Mouse (Mus musculus) MEL (cell line): ENCODE results near the gene Rrp12. TPM values are rescaled to one million over a fixed set of nuclear protein-coding genes. Genes with fewer than 3 reads are reported as not detected.

ENCODE experiments used
- DNase-seq: peaks from one replicate; pipeline ENCODE4 v3.0.0; 2011; ENCODE audit warnings: low read depth, low spot score
- H3K27ac ChIP-seq: 2 replicates; pipeline ENCODE4 v1.5.1; 2012; ENCODE audit warnings: low read depth, mild to moderate bottlenecking, control low read depth, low read length, moderate library complexity; ENCODE audit not compliant: control insufficient read depth
- H3K27me3 ChIP-seq, 2 experiments: fragments of 150-350 bp in 1 of 2; sonication (generic) in 1 of 2; 2 replicates each; pipeline ENCODE4 v1.6.1; 2012; ENCODE audit warnings: low read length in 2 of 2, mild to moderate bottlenecking in 2 of 2, improper control_type of control experiment in 1 of 2, moderate library complexity in 1 of 2; ENCODE audit not compliant: insufficient read depth in 2 of 2, control insufficient read depth in 1 of 2
- H3K36me3 ChIP-seq, 2 experiments: 2 replicates each; pipeline ENCODE4 v1.6.1; 2012 to 2014; ENCODE audit warnings: low read length in 2 of 2, improper control_type of control experiment in 1 of 2, inconsistent platforms in 1 of 2, mild to moderate bottlenecking in 1 of 2; ENCODE audit not compliant: insufficient read depth in 2 of 2, control insufficient read depth in 1 of 2
- H3K4me1 ChIP-seq, 2 experiments: fragments of 150-350 bp in 1 of 2; sonication (generic) in 1 of 2; 2 replicates each; pipeline ENCODE4 v1.6.1; 2012; ENCODE audit warnings: low read length in 2 of 2, improper control_type of control experiment in 1 of 2, mild to moderate bottlenecking in 1 of 2; ENCODE audit not compliant: insufficient read depth in 2 of 2, control insufficient read depth in 1 of 2
- H3K4me3 ChIP-seq, 2 experiments: fragments of 150-350 bp in 1 of 2; sonication (generic) in 1 of 2; 2 replicates each; pipeline ENCODE4 v1.5.1; 2012; ENCODE audit warnings: low read depth in 2 of 2, low read length in 2 of 2, mild to moderate bottlenecking in 2 of 2, moderate library complexity in 2 of 2, control low read depth in 1 of 2, improper control_type of control experiment in 1 of 2; ENCODE audit not compliant: control insufficient read depth in 1 of 2, insufficient read depth in 1 of 2
- H3K79me2 ChIP-seq: 2 replicates; pipeline ENCODE4 v1.6.1; 2012; ENCODE audit warnings: mild to moderate bottlenecking, low read length, moderate library complexity; ENCODE audit not compliant: control insufficient read depth, poor library complexity, insufficient read depth
- H3K9ac ChIP-seq: 2 replicates; pipeline ENCODE4 v1.6.1; 2012; ENCODE audit warnings: low read depth, mild to moderate bottlenecking, control low read depth, low read length, moderate library complexity; ENCODE audit not compliant: control insufficient read depth, poor library complexity, severe bottlenecking
- H3K9me3 ChIP-seq: fragments of 150-350 bp; sonication (generic); replicated peaks from 2 replicates; pipeline ENCODE4 v1.6.1; 2012; ENCODE audit warnings: mild to moderate bottlenecking, low read length, improper control_type of control experiment, moderate library complexity; ENCODE audit not compliant: insufficient read depth
- CHD1 ChIP-seq: IDR thresholded peaks from 2 replicates; pipeline ENCODE4 v1.6.1; 2012; ENCODE audit warnings: low read depth, mild to moderate bottlenecking, inconsistent platforms, low read length, improper control_type of control experiment
- ELF1 ChIP-seq: IDR thresholded peaks from 2 replicates; pipeline ENCODE4 v1.6.1; 2014; ENCODE audit warnings: low read depth, mild to moderate bottlenecking, inconsistent platforms, low read length, improper control_type of control experiment, moderate library complexity
- EP300 ChIP-seq, 2 experiments: IDR thresholded peaks; 2 replicates each; pipeline ENCODE4 v1.6.1; 2011; ENCODE audit warnings: improper control_type of control experiment in 2 of 2, low read length in 2 of 2, low read depth in 1 of 2, mild to moderate bottlenecking in 1 of 2
- GATA1 ChIP-seq: IDR thresholded peaks from 2 replicates; pipeline ENCODE4 v1.6.1; 2011; ENCODE audit warnings: low read depth, low read length, improper control_type of control experiment
- HCFC1 ChIP-seq: IDR thresholded peaks from 2 replicates; pipeline ENCODE4 v1.6.1; 2012; ENCODE audit warnings: low read depth, mild to moderate bottlenecking, inconsistent platforms, low read length, improper control_type of control experiment, moderate library complexity
- JUND ChIP-seq: IDR thresholded peaks from 2 replicates; pipeline ENCODE4 v1.6.1; 2011; ENCODE audit warnings: low read depth, mild to moderate bottlenecking, improper control_type of control experiment, low read length
- KAT2A ChIP-seq: conservative IDR thresholded peaks from 2 replicates; pipeline ENCODE4 v1.6.1; 2012; ENCODE audit warnings: low read depth, low read length, improper control_type of control experiment, inconsistent platforms
- MAX ChIP-seq: IDR thresholded peaks from 2 replicates; pipeline ENCODE4 v1.6.1; 2011; ENCODE audit warnings: low read length, improper control_type of control experiment
- MAZ ChIP-seq: IDR thresholded peaks from 2 replicates; pipeline ENCODE4 v1.6.1; 2012; ENCODE audit warnings: low read depth, mild to moderate bottlenecking, inconsistent platforms, low read length, improper control_type of control experiment
- MEF2A ChIP-seq: IDR thresholded peaks from 2 replicates; pipeline ENCODE4 v1.6.1; 2014; ENCODE audit warnings: low read depth, mild to moderate bottlenecking, inconsistent platforms, low read length, improper control_type of control experiment; ENCODE audit not compliant: poor library complexity, insufficient replicate concordance, severe bottlenecking; ENCODE audit errors: extremely low read depth
- MXI1 ChIP-seq: IDR thresholded peaks from 2 replicates; pipeline ENCODE4 v1.6.1; 2011; ENCODE audit warnings: mild to moderate bottlenecking, low read depth, low read length, improper control_type of control experiment
- MYB ChIP-seq: IDR thresholded peaks from 2 replicates; pipeline ENCODE4 v1.6.1; 2011; ENCODE audit warnings: mild to moderate bottlenecking, low read depth, low read length, improper control_type of control experiment
- POLR2A ChIP-seq, 2 experiments: IDR thresholded peaks; 2 replicates each; pipeline ENCODE4 v1.6.1; 2011 to 2012; ENCODE audit warnings: low read length in 2 of 2, mild to moderate bottlenecking in 2 of 2, control low read depth in 1 of 2, improper control_type of control experiment in 1 of 2, low read depth in 1 of 2, moderate library complexity in 1 of 2; ENCODE audit not compliant: control insufficient read depth in 1 of 2, insufficient read depth in 1 of 2, poor library complexity in 1 of 2
- POLR2AphosphoS2 ChIP-seq: IDR thresholded peaks from 2 replicates; pipeline ENCODE4 v1.6.1; 2011; ENCODE audit warnings: low read length, improper control_type of control experiment
- POLR2AphosphoS5 ChIP-seq: IDR thresholded peaks from 2 replicates; pipeline ENCODE4 v1.6.1; 2012; ENCODE audit warnings: low read depth, borderline replicate concordance, mild to moderate bottlenecking, inconsistent platforms, low read length, moderate library complexity, mixed read lengths
- RAD21 ChIP-seq: IDR thresholded peaks from 2 replicates; pipeline ENCODE4 v1.6.1; 2011; ENCODE audit warnings: mild to moderate bottlenecking, low read depth, low read length, improper control_type of control experiment
- RCOR1 ChIP-seq: IDR thresholded peaks from 2 replicates; pipeline ENCODE4 v1.6.1; 2012; ENCODE audit warnings: low read depth, mild to moderate bottlenecking, inconsistent platforms, low read length, improper control_type of control experiment
- SIN3A ChIP-seq: IDR thresholded peaks from 2 replicates; pipeline ENCODE4 v1.6.1; 2012; ENCODE audit warnings: low read length, improper control_type of control experiment, inconsistent platforms
- SMC3 ChIP-seq: IDR thresholded peaks from 2 replicates; pipeline ENCODE4 v1.6.1; 2011; ENCODE audit warnings: low read depth, low read length, improper control_type of control experiment
- TAL1 ChIP-seq: IDR thresholded peaks from 2 replicates; pipeline ENCODE4 v1.6.1; 2012; ENCODE audit warnings: mild to moderate bottlenecking, inconsistent platforms, low read length, moderate library complexity, mixed read lengths
- UBTF ChIP-seq: IDR thresholded peaks from 2 replicates; pipeline ENCODE4 v1.6.1; 2012; ENCODE audit warnings: low read depth, mild to moderate bottlenecking, inconsistent platforms, low read length, improper control_type of control experiment, moderate library complexity, borderline replicate concordance; ENCODE audit not compliant: insufficient read depth
- USF2 ChIP-seq, 2 experiments: IDR thresholded peaks; 2 replicates each; pipeline ENCODE4 v1.6.1; 2011 to 2012; ENCODE audit warnings: improper control_type of control experiment in 2 of 2, low read length in 2 of 2, borderline replicate concordance in 1 of 2, inconsistent platforms in 1 of 2, low read depth in 1 of 2, mild to moderate bottlenecking in 1 of 2; ENCODE audit not compliant: insufficient read depth in 1 of 2
- ZKSCAN1 ChIP-seq: IDR thresholded peaks from 2 replicates; pipeline ENCODE4 v1.6.1; 2012; ENCODE audit warnings: low read depth, mild to moderate bottlenecking, inconsistent platforms, low read length, improper control_type of control experiment, moderate library complexity
- polyA plus RNA-seq, 2 experiments: library from polyadenylated mRNA; stranded (reverse) in 1 of 2; unstranded in 1 of 2; fragments of >175 nt in 1 of 2; fragments of >200 nt in 1 of 2; gene quantifications; 2 replicates each; pipeline versions ENCODE4 v1.2.1 to v1.2.4; 2012; ENCODE audit warnings: low replicate concordance in 2 of 2, low read depth in 1 of 2; ENCODE audit not compliant: insufficient read length in 2 of 2, insufficient read depth in 1 of 2, missing spikeins in 1 of 2
- total RNA-seq: library from RNA; depleted of rRNA; stranded (reverse); fragments of 300-350 nt; gene quantifications from 2 replicates; pipeline ENCODE4 v1.2.3, GENCODE M21; 2012

Gene Rrp12
- total and polyA plus RNA-seq, 3 experiments, result 44.5 to 134 (median 106) TPM

DNA sequence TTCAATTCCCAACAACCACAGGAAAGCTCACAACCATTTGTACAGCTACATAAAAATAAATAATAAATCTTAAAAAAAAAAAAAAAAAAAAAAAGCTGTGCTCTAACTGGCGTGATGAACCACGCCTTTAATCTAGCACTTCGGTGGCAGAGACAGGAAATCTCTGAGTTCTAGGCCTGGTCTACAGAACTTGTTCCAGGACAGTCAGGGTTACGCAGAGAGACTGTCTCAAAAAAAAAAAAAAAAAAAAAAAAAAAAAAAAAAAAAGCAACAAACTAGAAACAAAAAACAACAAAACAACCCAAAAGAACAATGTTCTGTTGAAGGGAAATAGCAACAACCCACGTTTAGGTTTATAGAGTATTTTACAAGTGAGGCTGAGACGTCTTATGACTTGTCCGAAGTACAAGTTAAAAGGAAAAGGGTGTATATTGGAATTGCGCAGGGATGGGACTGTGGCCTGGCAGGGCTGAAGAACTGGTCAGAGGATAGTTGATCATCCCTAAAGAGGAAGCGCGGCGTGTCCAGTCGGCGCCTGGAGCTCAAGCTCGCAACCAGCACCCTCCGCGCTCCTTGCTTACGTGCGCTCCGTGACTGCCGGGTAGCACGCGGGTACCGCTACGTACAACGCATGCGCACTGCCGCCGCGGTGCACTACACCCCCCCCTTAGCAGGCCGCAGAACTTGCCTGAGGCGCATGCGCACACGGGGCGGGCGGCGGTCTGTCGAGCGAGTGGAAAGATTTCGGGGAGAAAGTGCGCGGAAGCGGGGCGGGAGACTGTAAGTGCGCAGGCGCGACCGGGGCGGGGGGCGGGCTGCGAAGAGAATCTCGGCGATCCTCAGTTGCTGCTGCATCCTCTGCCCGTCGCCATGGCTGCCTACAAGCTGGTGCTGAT is 15.5 kb upstream of the Rrp12 start, which contains the start of gene Pgam1 (continued):
- TF ChIP-seq MYB (no peak), RAD21 (no peak), USF2 (IDR thresholded peaks at IDR 0.05; ENCODE audit: borderline replicate concordance in 1 of 2, insufficient read depth in 1 of 2, low read depth in 1 of 2, low read length in 2 of 2) (no peak), UBTF (no peak), SMC3 (no peak), HCFC1 (peak; percentile 81), MXI1 (peak; percentile 94), SIN3A (peak; percentile 72), TAL1 (no peak), EP300 (IDR thresholded peaks at IDR 0.05; ENCODE audit: low read depth in 1 of 2, low read length in 2 of 2) (peak in 1 of 2 experiments; percentile 12; a peak in 1 of 4 replicates), JUND (no peak), ZKSCAN1 (no peak), POLR2A (IDR thresholded peaks at IDR 0.05; ENCODE audit: control insufficient read depth in 1 of 2, insufficient read depth in 1 of 2, low read depth in 1 of 2, low read length in 2 of 2, poor library complexity in 1 of 2) (peak; percentile 81 to 97), ELF1 (peak; percentile 79), CHD1 (no peak), POLR2AphosphoS2 (peak; percentile 94), KAT2A (no peak; the same call in 1 of the 2 replicates), GATA1 (no peak)
- TF ChIP-seq, all 39 proteins: peak for 19

DNA sequence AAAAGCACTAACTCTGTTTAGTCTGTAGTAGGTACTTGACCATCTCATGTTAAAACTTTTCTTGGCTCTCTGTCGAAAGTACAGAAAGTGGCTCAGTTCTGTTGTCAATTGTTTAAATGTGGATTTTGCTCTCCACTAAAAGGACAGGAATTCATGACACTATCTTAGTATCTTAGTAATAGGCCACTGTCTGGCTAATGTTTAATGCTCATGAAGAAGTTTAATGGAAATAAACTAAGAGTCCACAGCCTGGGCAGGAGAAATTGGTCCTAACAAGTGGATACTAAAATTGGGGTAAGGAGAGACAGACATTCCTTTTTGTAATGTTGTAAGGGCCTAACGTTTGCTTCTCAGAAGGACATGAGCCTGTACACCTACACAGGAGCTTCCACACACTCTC is 14.4 kb upstream of the Rrp12 start:
- no peaks in the 10 kb centered on the region for H3K27me3 ChIP-seq
- H3K4me3 ChIP-seq, result no peak overlapping the region
- H3K36me3 ChIP-seq, result peaks cover 11 to 51% of the 10 kb centered on the region in 2 experiments; a peak in 3 of 4 replicates
- peaks cover 33% of the 10 kb centered on the region for H3K79me2 ChIP-seq
- DNase-seq, result no peak
- H3K27ac ChIP-seq, result no peak overlapping the region
- no peaks in the 10 kb centered on the region for H3K9me3 ChIP-seq
- no peak for TF ChIP-seq RCOR1
- no peak for TF ChIP-seq MAZ
- TF ChIP-seq CHD1, result no peak
- TF ChIP-seq HCFC1, result no peak
- TF ChIP-seq POLR2AphosphoS5, result no peak
- TF ChIP-seq MEF2A, result no peak
- no peak for TF ChIP-seq MAX
- no peak for TF ChIP-seq KAT2A
- no peak for TF ChIP-seq ELF1
- TF ChIP-seq SMC3, result no peak
- no peak for TF ChIP-seq MXI1
- H3K9ac ChIP-seq, result no peak overlapping the region
- peaks cover 20 to 45% of the 10 kb centered on the region in 2 experiments for H3K4me1 ChIP-seq
